Mouse (Mus musculus) MEL (cell line): ENCODE results near the gene Abhd12. TPM values are rescaled to one million over a fixed set of nuclear protein-coding genes. Genes with fewer than 3 reads are reported as not detected.

Experiments
- DNase-seq: peaks from one replicate; pipeline ENCODE4 v3.0.0; 2011; ENCODE audit warnings: low read depth, low spot score
- H3K27ac ChIP-seq: 2 replicates; pipeline ENCODE4 v1.5.1; 2012; ENCODE audit warnings: low read depth, mild to moderate bottlenecking, control low read depth, low read length, moderate library complexity; ENCODE audit not compliant: control insufficient read depth
- H3K27me3 ChIP-seq, 2 experiments: fragments of 150-350 bp in 1 of 2; sonication (generic) in 1 of 2; 2 replicates each; pipeline ENCODE4 v1.6.1; 2012; ENCODE audit warnings: low read length in 2 of 2, mild to moderate bottlenecking in 2 of 2, improper control_type of control experiment in 1 of 2, moderate library complexity in 1 of 2; ENCODE audit not compliant: insufficient read depth in 2 of 2, control insufficient read depth in 1 of 2
- H3K36me3 ChIP-seq, 2 experiments: 2 replicates each; pipeline ENCODE4 v1.6.1; 2012 to 2014; ENCODE audit warnings: low read length in 2 of 2, improper control_type of control experiment in 1 of 2, inconsistent platforms in 1 of 2, mild to moderate bottlenecking in 1 of 2; ENCODE audit not compliant: insufficient read depth in 2 of 2, control insufficient read depth in 1 of 2
- H3K4me1 ChIP-seq, 2 experiments: fragments of 150-350 bp in 1 of 2; sonication (generic) in 1 of 2; 2 replicates each; pipeline ENCODE4 v1.6.1; 2012; ENCODE audit warnings: low read length in 2 of 2, improper control_type of control experiment in 1 of 2, mild to moderate bottlenecking in 1 of 2; ENCODE audit not compliant: insufficient read depth in 2 of 2, control insufficient read depth in 1 of 2
- H3K4me3 ChIP-seq, 2 experiments: fragments of 150-350 bp in 1 of 2; sonication (generic) in 1 of 2; 2 replicates each; pipeline ENCODE4 v1.5.1; 2012; ENCODE audit warnings: low read depth in 2 of 2, low read length in 2 of 2, mild to moderate bottlenecking in 2 of 2, moderate library complexity in 2 of 2, control low read depth in 1 of 2, improper control_type of control experiment in 1 of 2; ENCODE audit not compliant: control insufficient read depth in 1 of 2, insufficient read depth in 1 of 2
- H3K79me2 ChIP-seq: 2 replicates; pipeline ENCODE4 v1.6.1; 2012; ENCODE audit warnings: mild to moderate bottlenecking, low read length, moderate library complexity; ENCODE audit not compliant: control insufficient read depth, poor library complexity, insufficient read depth
- H3K9ac ChIP-seq: 2 replicates; pipeline ENCODE4 v1.6.1; 2012; ENCODE audit warnings: low read depth, mild to moderate bottlenecking, control low read depth, low read length, moderate library complexity; ENCODE audit not compliant: control insufficient read depth, poor library complexity, severe bottlenecking
- H3K9me3 ChIP-seq: fragments of 150-350 bp; sonication (generic); replicated peaks from 2 replicates; pipeline ENCODE4 v1.6.1; 2012; ENCODE audit warnings: mild to moderate bottlenecking, low read length, improper control_type of control experiment, moderate library complexity; ENCODE audit not compliant: insufficient read depth
- CHD1 ChIP-seq: IDR thresholded peaks from 2 replicates; pipeline ENCODE4 v1.6.1; 2012; ENCODE audit warnings: low read depth, mild to moderate bottlenecking, inconsistent platforms, low read length, improper control_type of control experiment
- CHD2 ChIP-seq: IDR thresholded peaks from 2 replicates; pipeline ENCODE4 v1.6.1; 2011; ENCODE audit warnings: low read length, improper control_type of control experiment
- ETS1 ChIP-seq: IDR thresholded peaks from 2 replicates; pipeline ENCODE4 v1.6.1; 2012; ENCODE audit warnings: low read depth, mild to moderate bottlenecking, inconsistent platforms, low read length, improper control_type of control experiment, moderate library complexity
- GABPA ChIP-seq: IDR thresholded peaks from 2 replicates; pipeline ENCODE4 v1.6.1; 2012; ENCODE audit warnings: low read depth, mild to moderate bottlenecking, inconsistent platforms, low read length, improper control_type of control experiment, moderate library complexity
- HCFC1 ChIP-seq: IDR thresholded peaks from 2 replicates; pipeline ENCODE4 v1.6.1; 2012; ENCODE audit warnings: low read depth, mild to moderate bottlenecking, inconsistent platforms, low read length, improper control_type of control experiment, moderate library complexity
- JUND ChIP-seq: IDR thresholded peaks from 2 replicates; pipeline ENCODE4 v1.6.1; 2011; ENCODE audit warnings: low read depth, mild to moderate bottlenecking, improper control_type of control experiment, low read length
- MAFK ChIP-seq: IDR thresholded peaks from 2 replicates; pipeline ENCODE4 v1.6.1; 2011; ENCODE audit warnings: low read depth, mild to moderate bottlenecking, low read length, improper control_type of control experiment, borderline replicate concordance
- MXI1 ChIP-seq: IDR thresholded peaks from 2 replicates; pipeline ENCODE4 v1.6.1; 2011; ENCODE audit warnings: mild to moderate bottlenecking, low read depth, low read length, improper control_type of control experiment
- MYB ChIP-seq: IDR thresholded peaks from 2 replicates; pipeline ENCODE4 v1.6.1; 2011; ENCODE audit warnings: mild to moderate bottlenecking, low read depth, low read length, improper control_type of control experiment
- NELFE ChIP-seq: IDR thresholded peaks from 2 replicates; pipeline ENCODE4 v1.6.1; 2011; ENCODE audit warnings: low read depth, low read length, improper control_type of control experiment
- POLR2A ChIP-seq, 2 experiments: IDR thresholded peaks; 2 replicates each; pipeline ENCODE4 v1.6.1; 2011 to 2012; ENCODE audit warnings: low read length in 2 of 2, mild to moderate bottlenecking in 2 of 2, control low read depth in 1 of 2, improper control_type of control experiment in 1 of 2, low read depth in 1 of 2, moderate library complexity in 1 of 2; ENCODE audit not compliant: control insufficient read depth in 1 of 2, insufficient read depth in 1 of 2, poor library complexity in 1 of 2
- RAD21 ChIP-seq: IDR thresholded peaks from 2 replicates; pipeline ENCODE4 v1.6.1; 2011; ENCODE audit warnings: mild to moderate bottlenecking, low read depth, low read length, improper control_type of control experiment
- RCOR1 ChIP-seq: IDR thresholded peaks from 2 replicates; pipeline ENCODE4 v1.6.1; 2012; ENCODE audit warnings: low read depth, mild to moderate bottlenecking, inconsistent platforms, low read length, improper control_type of control experiment
- SMC3 ChIP-seq: IDR thresholded peaks from 2 replicates; pipeline ENCODE4 v1.6.1; 2011; ENCODE audit warnings: low read depth, low read length, improper control_type of control experiment
- TBP ChIP-seq: IDR thresholded peaks from 2 replicates; pipeline ENCODE4 v1.8.0; 2011; ENCODE audit warnings: low read depth, low read length, improper control_type of control experiment
- ZC3H11A ChIP-seq: IDR thresholded peaks from 2 replicates; pipeline ENCODE4 v1.6.1; 2012; ENCODE audit warnings: low read depth, mild to moderate bottlenecking, inconsistent platforms, low read length, improper control_type of control experiment
- ZKSCAN1 ChIP-seq: IDR thresholded peaks from 2 replicates; pipeline ENCODE4 v1.6.1; 2012; ENCODE audit warnings: low read depth, mild to moderate bottlenecking, inconsistent platforms, low read length, improper control_type of control experiment, moderate library complexity
- ZMIZ1 ChIP-seq: IDR thresholded peaks from 2 replicates; pipeline ENCODE4 v1.6.1; 2012; ENCODE audit warnings: low read depth, mild to moderate bottlenecking, inconsistent platforms, low read length, improper control_type of control experiment, moderate library complexity
- ZNF384 ChIP-seq: IDR thresholded peaks from 2 replicates; pipeline ENCODE4 v1.6.1; 2012; ENCODE audit warnings: low read depth, mild to moderate bottlenecking, inconsistent platforms, low read length, improper control_type of control experiment
- polyA plus RNA-seq, 2 experiments: library from polyadenylated mRNA; stranded (reverse) in 1 of 2; unstranded in 1 of 2; fragments of >175 nt in 1 of 2; fragments of >200 nt in 1 of 2; gene quantifications; 2 replicates each; pipeline versions ENCODE4 v1.2.1 to v1.2.4; 2012; ENCODE audit warnings: low replicate concordance in 2 of 2, low read depth in 1 of 2; ENCODE audit not compliant: insufficient read length in 2 of 2, insufficient read depth in 1 of 2, missing spikeins in 1 of 2
- total RNA-seq: library from RNA; depleted of rRNA; stranded (reverse); fragments of 300-350 nt; gene quantifications from 2 replicates; pipeline ENCODE4 v1.2.3, GENCODE M21; 2012

Gene Abhd12
- total and polyA plus RNA-seq, 3 experiments, result 23.7 to 29.4 TPM; not detected in 1

DNA sequence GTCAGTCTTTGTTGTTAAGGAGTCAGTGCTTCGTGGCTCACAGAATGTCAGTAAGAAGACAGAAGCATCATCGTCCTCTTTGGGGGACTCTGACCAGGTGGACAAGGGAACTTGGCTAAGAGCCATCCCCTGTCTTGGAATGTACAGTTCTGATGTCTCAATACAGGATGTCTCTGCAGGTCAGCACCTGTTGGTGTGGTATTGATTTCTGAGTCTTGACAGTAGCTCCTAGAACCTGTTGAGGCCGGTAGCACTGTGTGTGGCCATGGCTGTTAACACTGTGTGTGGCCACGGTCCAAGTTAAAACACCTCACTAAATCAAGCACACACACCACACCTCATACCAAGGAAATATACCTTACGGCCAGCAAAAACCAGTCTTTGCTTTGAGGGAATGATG lies 103.9 kb downstream of the Abhd12 start:
- no peak for DNase-seq
- Histone ChIP-seq H3K4me3 (no peak overlapping the region), H3K9ac (no peak overlapping the region), H3K9me3 (no peaks in the 10 kb centered on the region), H3K27me3 (no peaks in the 10 kb centered on the region), H3K4me1 (no peaks in the 10 kb centered on the region), H3K27ac (no peak overlapping the region), H3K36me3 (no peaks in the 10 kb centered on the region), H3K79me2 (no peaks in the 10 kb centered on the region)
- TF ChIP-seq ZKSCAN1 (no peak), TBP (no peak), CHD1 (no peak), ZMIZ1 (no peak), GABPA (no peak), MAFK (no peak)

DNA sequence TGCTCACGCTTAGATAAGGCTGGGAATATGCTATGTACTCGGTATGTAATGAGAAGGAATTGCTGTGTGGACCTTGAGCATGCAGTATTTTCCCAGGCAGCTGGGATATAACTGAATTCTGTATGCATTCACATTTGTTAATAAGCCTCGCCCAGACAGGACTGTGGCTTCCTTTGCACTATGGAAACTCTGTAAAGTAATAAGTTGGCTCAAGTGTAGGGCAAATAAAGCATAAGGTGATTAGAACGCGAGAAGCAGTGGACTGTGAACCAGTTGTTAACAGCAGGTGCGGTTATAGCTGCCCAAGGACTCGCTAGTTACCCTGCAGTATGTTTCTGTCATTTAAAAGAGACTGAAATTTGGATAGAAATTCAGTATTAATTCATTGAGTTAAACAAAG lies 106.5 kb downstream of the Abhd12 start:
- Histone ChIP-seq H3K9ac (no peak overlapping the region), H3K27me3 (no peaks in the 10 kb centered on the region), H3K4me1 (no peaks in the 10 kb centered on the region), H3K36me3 (no peaks in the 10 kb centered on the region), H3K4me3 (no peak overlapping the region), H3K9me3 (no peaks in the 10 kb centered on the region), H3K27ac (no peak overlapping the region), H3K79me2 (no peaks in the 10 kb centered on the region)
- DNase-seq, result no peak
- TF ChIP-seq MXI1 (no peak), NELFE (no peak), RAD21 (no peak), ETS1 (no peak), RCOR1 (no peak), POLR2A (IDR thresholded peaks at IDR 0.05; ENCODE audit: control insufficient read depth in 1 of 2, insufficient read depth in 1 of 2, low read depth in 1 of 2, low read length in 2 of 2, poor library complexity in 1 of 2) (no peak), JUND (no peak), CHD2 (no peak), SMC3 (no peak), MYB (no peak), ZC3H11A (no peak), HCFC1 (no peak), ZNF384 (no peak), TBP (no peak)
